Mouse (Mus musculus) layer of hippocampus, adult 9-11 months (tissue): ENCODE measurements at regions not wholly inside any gene's neighbourhood (a gene's known extent, or its start where the extent isn't known, plus 50 kb on each side); places are given as distances from the start of the nearest gene placed in this dataset.
A peak's percentile ranks its signal among the peaks of the same experiment; 100 is the strongest.

Experiments
- DNase-seq: peaks from one replicate; pipeline ENCODE4 v3.0.0; 2022

GRCm38 (mm10) chr4:7596116-7596515 is 642.7 kb downstream of the Car8 start:
- peak; percentile 64 for DNase-seq

- DNase-seq: no peak
Observed at GRCm38 (mm10) chr4:7583851-7584250, 655.0 kb downstream of the Car8 start.

- no peak for DNase-seq
Observed at GRCm38 (mm10) chr4:7581931-7582330, 656.9 kb downstream of the Car8 start.

GRCm38 (mm10) chr4:7581220-7581916 is 657.5 kb downstream of the Car8 start:
- DNase-seq: no peak

- peak; percentile 84 for DNase-seq
Observed at GRCm38 (mm10) chr4:7580554-7581219, 658.2 kb downstream of the Car8 start.

GRCm38 (mm10) chr4:7574011-7574410 is 664.8 kb downstream of the Car8 start:
- no peak for DNase-seq

- peak; percentile 74 for DNase-seq
Observed at GRCm38 (mm10) chr4:7567687-7568393, 671.0 kb downstream of the Car8 start.

- no peak for DNase-seq
Observed at GRCm38 (mm10) chr4:7559867-7560832, 678.7 kb downstream of the Car8 start.

- no peak for DNase-seq
Observed at GRCm38 (mm10) chr4:7558721-7559120, 680.1 kb downstream of the Car8 start.

GRCm38 (mm10) chr4:7534301-7534700 is 704.5 kb downstream of the Car8 start:
- no peak for DNase-seq

GRCm38 (mm10) chr4:7527718-7528117 is 711.1 kb downstream of the Car8 start:
- DNase-seq: no peak

- DNase-seq: no peak
Observed at GRCm38 (mm10) chr4:7513081-7513480, 725.8 kb downstream of the Car8 start.

GRCm38 (mm10) chr4:7485552-7485951 is 753.3 kb downstream of the Car8 start:
- no peak for DNase-seq

GRCm38 (mm10) chr4:7455130-7455529 is 783.7 kb downstream of the Car8 start:
- DNase-seq: no peak

GRCm38 (mm10) chr4:7452678-7453077 is 786.2 kb downstream of the Car8 start:
- DNase-seq: no peak

GRCm38 (mm10) chr4:7450991-7451390 is 787.9 kb downstream of the Car8 start:
- DNase-seq: no peak

GRCm38 (mm10) chr4:7429308-7429707 is 809.5 kb downstream of the Car8 start:
- peak; percentile 84 for DNase-seq

GRCm38 (mm10) chr4:7424081-7424480 is 814.8 kb downstream of the Car8 start:
- DNase-seq: no peak

- DNase-seq: no peak
Observed at GRCm38 (mm10) chr4:7423204-7423603, 815.6 kb downstream of the Car8 start.

- DNase-seq: no peak
Observed at GRCm38 (mm10) chr4:7422787-7423186, 816.1 kb downstream of the Car8 start.

- no peak for DNase-seq
Observed at GRCm38 (mm10) chr4:7414301-7414700, 824.5 kb downstream of the Car8 start.

- no peak for DNase-seq
Observed at GRCm38 (mm10) chr4:7392696-7393095, 846.1 kb downstream of the Car8 start.

- no peak for DNase-seq
Observed at GRCm38 (mm10) chr4:7391596-7391995, 847.2 kb downstream of the Car8 start.
